Comparison of ENCODE assay signal across 8 mouse cellular contexts in genomic region chr17:84367663-84368062, GRCm38 (mm10).
A peak's percentile ranks its signal among the peaks of the same experiment; 100 is the strongest.
DNase-seq lines count a peak whose midpoint lies in the region; ATAC-seq lines count a peak whose summit lies in the region.

No protein-coding gene starts in this region.

- H3K27ac ChIP-seq in embryonic facial prominence, embryonic 10.5 days (replicated peaks) = peak overlapping the region; percentile 49
- peak overlapping the region; percentile 59 for H3K27ac ChIP-seq in hindbrain, embryonic 16.5 days (ENCODE audit: low read depth, low read length)
- peak overlapping the region; percentile 78 for H3K27ac ChIP-seq in stomach, embryonic 14.5 days (ENCODE audit: low read length)

- 83% methylated on average over 3 of the region's 3 CpGs for WGBS in embryonic facial prominence, embryonic 10.5 days
- WGBS in hindbrain, embryonic 16.5 days = 46% methylated on average over 3 of the region's 3 CpGs
- WGBS in stomach, embryonic 14.5 days = 34% methylated on average over 3 of the region's 3 CpGs

- DNase-seq in frontal cortex, postnatal 25 days (ENCODE audit: low spot score in 2 of 2) = no peak
- DNase-seq in 3T3-L1 (ENCODE audit: low read depth, low spot score) = peak; percentile 44
- no peak for DNase-seq in embryonic facial prominence, embryonic 10.5 days (ENCODE audit: low spot score)
- DNase-seq in layer of hippocampus, postnatal 36 days = no peak
- DNase-seq in frontal cortex, postnatal 36 days (ENCODE audit: low spot score in 2 of 2) = no peak

- no peaks in the 10 kb centered on the region for H3K9me3 ChIP-seq in embryonic facial prominence, embryonic 10.5 days
- H3K9me3 ChIP-seq in hindbrain, embryonic 16.5 days (ENCODE audit: control insufficient read depth, low read length) = no peaks in the 10 kb centered on the region
- no peaks in the 10 kb centered on the region for H3K9me3 ChIP-seq in stomach, embryonic 14.5 days (ENCODE audit: control insufficient read depth, low read depth, low read length)

- H3K9ac ChIP-seq in hindbrain, embryonic 16.5 days (ENCODE audit: low read depth, low read length) = no peak overlapping the region
- no peak overlapping the region for H3K9ac ChIP-seq in stomach, embryonic 14.5 days (replicated peaks; ENCODE audit: low read depth, low read length)

- H3K36me3 ChIP-seq in embryonic facial prominence, embryonic 10.5 days (replicated peaks) = peaks cover 8% of the 10 kb centered on the region; the same call in 1 of the 2 replicates
- no peaks in the 10 kb centered on the region for H3K36me3 ChIP-seq in hindbrain, embryonic 16.5 days (ENCODE audit: control insufficient read depth, insufficient read depth, low read length)
- no peaks in the 10 kb centered on the region for H3K36me3 ChIP-seq in stomach, embryonic 14.5 days (ENCODE audit: control insufficient read depth, insufficient read depth, low read length)

- H3K4me2 ChIP-seq in hindbrain, embryonic 16.5 days (ENCODE audit: low read length) = no peak overlapping the region
- no peak overlapping the region for H3K4me2 ChIP-seq in stomach, embryonic 14.5 days (replicated peaks; ENCODE audit: low read depth, low read length)

- H3K4me1 ChIP-seq in embryonic facial prominence, embryonic 10.5 days = peaks cover 71% of the 10 kb centered on the region
- peaks cover 37% of the 10 kb centered on the region for H3K4me1 ChIP-seq in hindbrain, embryonic 16.5 days (ENCODE audit: control insufficient read depth, insufficient read depth, low read depth, low read length)
- H3K4me1 ChIP-seq in stomach, embryonic 14.5 days (ENCODE audit: control insufficient read depth, insufficient read depth, low read length) = peaks cover 45% of the 10 kb centered on the region

- no peak overlapping the region for H3K4me3 ChIP-seq in embryonic facial prominence, embryonic 10.5 days
- no peak overlapping the region for H3K4me3 ChIP-seq in hindbrain, embryonic 16.5 days (ENCODE audit: low read length)
- no peak overlapping the region for H3K4me3 ChIP-seq in stomach, embryonic 14.5 days (ENCODE audit: low read depth, low read length)

- peak; percentile 50 for ATAC-seq in frontal cortex, adult (ENCODE audit: low TSS enrichment)
- no peak for ATAC-seq in hindbrain, embryonic 16.5 days
- ATAC-seq in stomach, embryonic 14.5 days (ENCODE audit: insufficient number of reproducible peaks, insufficient read depth, low FRiP score, low read depth) = no peak

- H3K27me3 ChIP-seq in embryonic facial prominence, embryonic 10.5 days (replicated peaks; ENCODE audit: low read depth, poor library complexity, severe bottlenecking) = no peaks in the 10 kb centered on the region
- H3K27me3 ChIP-seq in hindbrain, embryonic 16.5 days (replicated peaks; ENCODE audit: control insufficient read depth, insufficient read depth, low read length) = no peaks in the 10 kb centered on the region
- H3K27me3 ChIP-seq in stomach, embryonic 14.5 days (ENCODE audit: control insufficient read depth, insufficient read depth, low read length) = no peaks in the 10 kb centered on the region
